14 mouse cellular contexts compared by ENCODE assay signal in the genomic region with DNA sequence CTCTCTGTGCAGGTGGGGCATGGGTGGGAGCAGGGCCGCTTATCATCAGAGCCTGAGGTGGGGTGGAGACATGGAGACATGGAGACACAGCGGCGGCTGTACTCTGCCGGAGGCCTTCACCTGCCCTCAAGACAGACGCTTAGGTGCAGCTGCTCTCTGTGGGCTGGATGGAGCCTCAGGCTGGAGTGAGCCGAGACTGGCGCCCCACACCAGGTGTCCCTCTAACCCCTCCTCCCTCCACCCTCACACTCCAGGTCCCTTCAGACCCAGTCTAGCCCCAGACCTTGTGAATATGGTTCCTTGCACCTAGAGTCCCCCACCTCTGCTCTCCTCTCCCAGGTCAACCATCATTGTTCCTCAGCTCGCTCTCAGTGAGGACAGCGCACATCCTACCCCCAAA.
"Had no signal": no experiment of that assay in that cellular context is flagged by ENCODE, and none has a peak within 500 bp of the region (broad histone marks: within the 10 kb centered on the region; RNA-seq: fewer than 3 reads in every experiment).

No protein-coding gene starts in this region.

- H3K4me3 ChIP-seq: limb, embryonic 12.5 days; liver, embryonic 13.5 days; neural tube, embryonic 12.5 days had no signal

- H3K9ac ChIP-seq: limb, embryonic 12.5 days; liver, embryonic 13.5 days; liver, postnatal 0 days; neural tube, embryonic 12.5 days had no signal

- H3K9me3 ChIP-seq: limb, embryonic 12.5 days; liver, embryonic 13.5 days; neural tube, embryonic 12.5 days had no signal

- H3K36me3 ChIP-seq: limb, embryonic 12.5 days; liver, embryonic 13.5 days; neural tube, embryonic 12.5 days had no signal

- H3K4me2 ChIP-seq: limb, embryonic 12.5 days; liver, embryonic 13.5 days; neural tube, embryonic 12.5 days had no signal

- ATAC-seq: liver, postnatal 0 days had no signal

- H3K27ac ChIP-seq: kidney, postnatal 0 days; limb, embryonic 12.5 days; liver, embryonic 13.5 days; neural tube, embryonic 12.5 days; stomach, postnatal 0 days had no signal

- DNase-seq: kidney, adult 11 months; kidney, adult 9 months; kidney, postnatal 36 days; layer of hippocampus, adult 9-11 months; layer of hippocampus, postnatal 36 days; liver; liver, embryonic 13.5 days; liver, postnatal 0 days; thymus, adult 2 months; thymus, postnatal 25 days had no signal

- H3K27me3 ChIP-seq: limb, embryonic 12.5 days; neural tube, embryonic 12.5 days had no signal
